Mouse (Mus musculus) lung, postnatal 0 days (tissue): ENCODE results near the gene Spc25. TPM values are rescaled to one million over a fixed set of nuclear protein-coding genes. Genes with fewer than 3 reads are reported as not detected.

Experiments used
- ATAC-seq: fragments of 200-750 bp; cut with Nextera tagmentation; 2 replicates; pipeline ENCODE4 v1.8.0; 2017; ENCODE audit warnings: moderate library complexity
- DNase-seq: peaks from one replicate; pipeline ENCODE4 v3.0.0-alpha.2; 2016; ENCODE audit warnings: low spot score
- H3K27ac ChIP-seq: fragments of 300-500 bp; sonication (generic); 2 replicates; pipeline ENCODE4 v1.5.1; 2014; ENCODE audit warnings: antibody characterized with exemption, mild to moderate bottlenecking, low read length, mixed read lengths
- H3K27me3 ChIP-seq: fragments of 300-500 bp; sonication (generic); replicated peaks from 2 replicates; pipeline ENCODE4 v1.6.1; 2014; ENCODE audit warnings: low read length, mixed read lengths; ENCODE audit not compliant: insufficient read depth
- H3K36me3 ChIP-seq: fragments of 300-500 bp; sonication (generic); 2 replicates; pipeline ENCODE4 v1.6.1; 2014; ENCODE audit warnings: low read length, mixed read lengths; ENCODE audit not compliant: insufficient read depth
- H3K4me1 ChIP-seq: fragments of 300-500 bp; sonication (generic); 2 replicates; pipeline ENCODE4 v1.6.1; 2014; ENCODE audit warnings: antibody characterized with exemption, low read depth, low read length, mixed read lengths; ENCODE audit not compliant: insufficient read depth
- H3K4me2 ChIP-seq: fragments of 300-500 bp; sonication (generic); replicated peaks from 2 replicates; pipeline ENCODE4 v1.6.1; 2014; ENCODE audit warnings: low read depth, mild to moderate bottlenecking, low read length, moderate library complexity, mixed read lengths
- H3K4me3 ChIP-seq: fragments of 300-500 bp; sonication (generic); 2 replicates; pipeline ENCODE4 v1.5.1; 2014; ENCODE audit warnings: low read depth, low read length
- H3K9ac ChIP-seq: fragments of 300-500 bp; sonication (generic); replicated peaks from 2 replicates; pipeline ENCODE4 v1.6.1; 2014; ENCODE audit warnings: low read depth, mild to moderate bottlenecking
- H3K9me3 ChIP-seq: fragments of 300-500 bp; sonication (generic); 2 replicates; pipeline ENCODE4 v1.6.1; 2016; ENCODE audit warnings: low read length, mixed read lengths
- CTCF ChIP-seq: IDR thresholded peaks from 2 replicates; pipeline ENCODE4 v1.5.1; 2016; ENCODE audit warnings: antibody characterized with exemption, mild to moderate bottlenecking
- EP300 ChIP-seq: IDR thresholded peaks from 2 replicates; pipeline ENCODE4 v1.6.1; 2016; ENCODE audit warnings: antibody characterized with exemption, mild to moderate bottlenecking, control low read depth
- WGBS: fragments of 180-500 bp; shearing (Covaris S2); extraction: QIAGEN DNeasy Blood & Tissue Kit; methylation state at CpG from one replicate; pipeline ENCODE4 v1.1.7; 2014; 5-methylcytosine and 5-hydroxymethylcytosine counted together
- polyA plus RNA-seq: library from polyadenylated mRNA; unstranded; fragments of >200 nt; fragmentation: Nextera tagmentation; extraction: Ambion mirVana; gene quantifications from 2 replicates; pipeline ENCODE4 v1.2.1, GENCODE M21; 2015

Gene Spc25
- polyA plus RNA-seq, 1 experiment from 2014 or later: 11.1 TPM

- H3K9me3 ChIP-seq: no peaks in the 10 kb centered on the region
- H3K27ac ChIP-seq: no peak overlapping the region
- no peak overlapping the region for H3K9ac ChIP-seq
- no peak for TF ChIP-seq EP300
- no peaks in the 10 kb centered on the region for H3K4me1 ChIP-seq
- ATAC-seq (no peak), DNase-seq (no peak)
- H3K36me3 ChIP-seq: 0 out of 2 replicates have a peak, but pooled peaks cover 3% of the 10 kb centered on the region
- H3K27me3 ChIP-seq: no peaks in the 10 kb centered on the region
- no peak overlapping the region for H3K4me2 ChIP-seq
- no peak overlapping the region for H3K4me3 ChIP-seq
These were observed 47.1 kb downstream of the Spc25 start for GRCm38 (mm10) chr2:69158907-69159306.

DNA sequence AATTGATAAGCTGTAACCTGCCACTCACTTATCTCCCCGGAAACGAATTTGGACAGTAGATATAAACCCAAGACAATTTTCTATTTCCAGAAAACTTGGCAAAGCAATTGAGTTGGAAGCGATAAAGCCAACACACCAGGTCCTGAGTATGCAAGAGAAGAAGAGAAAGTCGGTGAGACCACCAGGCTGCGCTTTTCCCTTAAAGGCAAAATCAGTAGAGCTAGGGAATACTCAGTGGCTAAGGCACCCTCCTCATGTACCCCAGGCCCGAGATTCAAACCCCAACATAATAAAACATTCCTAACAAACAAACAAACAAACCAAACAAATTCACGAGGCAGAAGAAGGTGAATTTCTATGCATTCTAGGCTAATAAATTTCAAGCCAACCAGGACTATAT is 49.7 kb downstream of the Spc25 start:
- TF ChIP-seq EP300: no peak
- no peak for TF ChIP-seq CTCF
- Histone ChIP-seq H3K36me3 (no peaks in the 10 kb centered on the region), H3K27me3 (no peaks in the 10 kb centered on the region), H3K9ac (no peak overlapping the region), H3K4me1 (no peaks in the 10 kb centered on the region), H3K9me3 (no peaks in the 10 kb centered on the region), H3K4me2 (no peak overlapping the region), H3K4me3 (no peak overlapping the region), H3K27ac (no peak overlapping the region)
- 51% methylated on average over 7 of the region's 7 CpGs for WGBS
- no peak for DNase-seq
- ATAC-seq: no peak

GRCm38 (mm10) chr2:69155861-69156260 is 50.1 kb downstream of the Spc25 start:
- Histone ChIP-seq H3K9ac (no peak overlapping the region), H3K4me1 (no peaks in the 10 kb centered on the region), H3K36me3 (no peaks in the 10 kb centered on the region), H3K9me3 (no peaks in the 10 kb centered on the region), H3K4me3 (no peak overlapping the region), H3K27ac (no peak overlapping the region), H3K4me2 (no peak overlapping the region), H3K27me3 (no peaks in the 10 kb centered on the region)
- TF ChIP-seq EP300: no peak
- no peak for TF ChIP-seq CTCF
- ATAC-seq: no peak
- 60% methylated on average over 3 of the region's 3 CpGs for WGBS
- no peak for DNase-seq

- Histone ChIP-seq H3K27me3 (no peaks in the 10 kb centered on the region), H3K27ac (no peak overlapping the region), H3K4me1 (no peaks in the 10 kb centered on the region), H3K36me3 (no peaks in the 10 kb centered on the region), H3K9me3 (no peaks in the 10 kb centered on the region), H3K4me2 (no peak overlapping the region), H3K9ac (no peak overlapping the region), H3K4me3 (no peak overlapping the region)
- TF ChIP-seq CTCF (no peak), EP300 (no peak)
- no peak for DNase-seq
- 75% methylated on average over 5 of the region's 5 CpGs for WGBS
- no peak for ATAC-seq
These were observed 55.2 kb downstream of the Spc25 start for GRCm38 (mm10) chr2:69150841-69151240.

- H3K27ac ChIP-seq: no peak overlapping the region
- TF ChIP-seq EP300: no peak
- TF ChIP-seq CTCF: no peak
- no peak overlapping the region for H3K4me3 ChIP-seq
These were observed 56.8 kb downstream of the Spc25 start for GRCm38 (mm10) chr2:69149154-69149553.

DNA sequence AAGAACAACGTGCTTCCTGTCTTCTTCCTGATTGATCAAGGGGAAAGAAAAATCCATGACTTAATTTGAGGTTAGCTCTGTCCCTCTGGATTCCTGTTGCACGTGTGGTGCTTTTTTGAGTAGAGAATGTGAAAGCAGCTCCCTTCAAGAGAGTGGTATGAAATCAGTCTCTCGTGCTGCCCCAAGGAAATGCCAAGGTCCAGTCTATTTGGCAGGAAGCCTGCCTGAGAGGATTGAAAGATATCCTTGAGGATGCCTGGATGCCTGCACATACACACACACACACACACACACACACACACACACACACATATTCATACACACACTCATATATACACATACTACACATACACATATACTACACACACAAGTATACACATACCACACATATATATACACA is 57.3 kb downstream of the Spc25 start:
- Histone ChIP-seq H3K27ac (no peak overlapping the region), H3K9me3 (no peaks in the 10 kb centered on the region), H3K36me3 (no peaks in the 10 kb centered on the region), H3K4me2 (no peak overlapping the region), H3K4me1 (no peaks in the 10 kb centered on the region), H3K9ac (no peak overlapping the region), H3K27me3 (no peaks in the 10 kb centered on the region), H3K4me3 (no peak overlapping the region)
- WGBS: 47% methylated on average over 3 of the region's 3 CpGs
- TF ChIP-seq CTCF: no peak
- no peak for TF ChIP-seq EP300
- ATAC-seq: no peak
- no peak for DNase-seq

More at GRCm38 (mm10) chr2:69149154-69149553, 56.8 kb downstream of the Spc25 start:
- peak; percentile 53 for ATAC-seq
- H3K4me1 ChIP-seq: no peaks in the 10 kb centered on the region
- H3K27me3 ChIP-seq: no peaks in the 10 kb centered on the region
- no peak overlapping the region for H3K9ac ChIP-seq
- H3K4me2 ChIP-seq: no peak overlapping the region
- no peaks in the 10 kb centered on the region for H3K36me3 ChIP-seq
- 72% methylated on average over 10 of the region's 10 CpGs for WGBS
- no peaks in the 10 kb centered on the region for H3K9me3 ChIP-seq
- peak; percentile 31 for DNase-seq

Other genes with a start within 250 kb of the Spc25 start
- gene Nostrin, start 70.4 kb downstream of the Spc25 start, polyA plus RNA-seq: 47.2 and 48.0 TPM in 2 replicates
- gene G6pc2, start 4.9 kb upstream of the Spc25 start, polyA plus RNA-seq: not detected in 2 replicates
- 0.08 and 0.13 TPM in 2 replicates for gene Abcb11, start 136.4 kb upstream of the Spc25 start, polyA plus RNA-seq
- gene Dhrs9, start 174.3 kb upstream of the Spc25 start, polyA plus RNA-seq: 0.10 and 0.14 TPM in 2 replicates